Mouse (Mus musculus) liver, adult (tissue): ENCODE measurements around the gene Slc2a8.

Experiments used
- GATA4 ChIP-seq: IDR thresholded peaks from 2 replicates; pipeline ENCODE4 v1.6.1; 2014; ENCODE audit warnings: mild to moderate bottlenecking, low read length; ENCODE audit not compliant: insufficient replicate concordance

The Slc2a8 gene

GRCm38 (mm10) chr2:32981725-32982271 is at the start of gene Slc2a8:
Gene Slc2a8 (minus strand): TSS chr2:32982083.
- TF ChIP-seq GATA4, result no peak

- no peak for TF ChIP-seq GATA4
Measured at GRCm38 (mm10) chr2:33025040-33025439, 43.2 kb upstream of the Slc2a8 start.

- TF ChIP-seq GATA4, result no peak
Measured at GRCm38 (mm10) chr2:33024564-33024963, 42.7 kb upstream of the Slc2a8 start.

- TF ChIP-seq GATA4, result no peak
Measured at GRCm38 (mm10) chr2:33022846-33023245, 41.0 kb upstream of the Slc2a8 start.

- TF ChIP-seq GATA4, result no peak
Measured at GRCm38 (mm10) chr2:33018026-33018425, 36.1 kb upstream of the Slc2a8 start.

- no peak for TF ChIP-seq GATA4
Measured at GRCm38 (mm10) chr2:33017191-33017590, 35.3 kb upstream of the Slc2a8 start.

GRCm38 (mm10) chr2:33014877-33015276 is 33.0 kb upstream of the Slc2a8 start:
- no peak for TF ChIP-seq GATA4

- TF ChIP-seq GATA4, result no peak
Measured at GRCm38 (mm10) chr2:33005041-33005440, 23.2 kb upstream of the Slc2a8 start.

- no peak for TF ChIP-seq GATA4
Measured at GRCm38 (mm10) chr2:33002144-33002543, 20.3 kb upstream of the Slc2a8 start.

GRCm38 (mm10) chr2:32999752-33000151 is 17.9 kb upstream of the Slc2a8 start:
- TF ChIP-seq GATA4, result no peak

GRCm38 (mm10) chr2:32997792-32998191 is 15.9 kb upstream of the Slc2a8 start:
- TF ChIP-seq GATA4, result no peak

GRCm38 (mm10) chr2:32997081-32997480 is 15.2 kb upstream of the Slc2a8 start:
- TF ChIP-seq GATA4, result no peak

- no peak for TF ChIP-seq GATA4
Measured at GRCm38 (mm10) chr2:32992130-32992529, 10.2 kb upstream of the Slc2a8 start.

GRCm38 (mm10) chr2:32990167-32990832 is 8.4 kb upstream of the Slc2a8 start:
- no peak for TF ChIP-seq GATA4

- no peak for TF ChIP-seq GATA4
Measured at GRCm38 (mm10) chr2:32989376-32989775, 7.5 kb upstream of the Slc2a8 start.

GRCm38 (mm10) chr2:32985844-32986243 is 4.0 kb upstream of the Slc2a8 start:
- no peak for TF ChIP-seq GATA4

- TF ChIP-seq GATA4, result no peak
Measured at GRCm38 (mm10) chr2:32983617-32984016, 1.7 kb upstream of the Slc2a8 start.
